Mouse (Mus musculus) embryonic fibroblast, embryonic 13.5 days (primary cell): Measurements from ENCODE around the gene Prkch.

Source experiments
- CTCF ChIP-seq: IDR thresholded peaks from 2 replicates; pipeline ENCODE4 v1.5.1; 2011; ENCODE audit warnings: mild to moderate bottlenecking, control low read depth, low read length, moderate library complexity, borderline replicate concordance; ENCODE audit not compliant: insufficient read depth
- POLR2A ChIP-seq: IDR thresholded peaks from 2 replicates; pipeline ENCODE4 v1.6.1; 2011; ENCODE audit warnings: low read depth, mild to moderate bottlenecking, control low read depth, low read length, moderate library complexity

- TF ChIP-seq POLR2A (no peak), CTCF (no peak)
These were observed 190.3 kb downstream of the Prkch start for GRCm38 (mm10) chr12:73774793-73775385.
